Mouse (Mus musculus): ENCODE results near the gene Sp110.
"Not testable (repeated sequence)": the region's sequence is repeated elsewhere in the genome, so short reads cannot be mapped to it uniquely, and the experiment has no call there.

Sp110 gene

GRCm38 (mm10) chr1:85555261-85555660, 43.4 kb downstream of the Sp110 start:
- peak; percentile 14 to 29 for DNase-seq (ENCODE audit: low spot score in 2 of 2)

- not testable (repeated sequence) for DNase-seq (ENCODE audit: low spot score in 2 of 2)
Measured at GRCm38 (mm10) chr1:85546442-85546841, 52.2 kb downstream of the Sp110 start.

- not testable (repeated sequence) for DNase-seq (ENCODE audit: low spot score in 2 of 2)
Measured at GRCm38 (mm10) chr1:85543818-85544217, 54.8 kb downstream of the Sp110 start.

- not testable (repeated sequence) for DNase-seq (ENCODE audit: low spot score in 2 of 2)
Measured at GRCm38 (mm10) chr1:85528451-85529110, 70.0 kb downstream of the Sp110 start.

Measured in thymus, postnatal 10 days (tissue).